Mouse (Mus musculus): ENCODE data around the gene Pex6. TPM values are rescaled to one million over a fixed set of nuclear protein-coding genes. Genes with fewer than 3 reads are reported as not detected.

The Pex6 gene
- polyA plus RNA-seq, 1 experiment = 43.4 TPM

DNA sequence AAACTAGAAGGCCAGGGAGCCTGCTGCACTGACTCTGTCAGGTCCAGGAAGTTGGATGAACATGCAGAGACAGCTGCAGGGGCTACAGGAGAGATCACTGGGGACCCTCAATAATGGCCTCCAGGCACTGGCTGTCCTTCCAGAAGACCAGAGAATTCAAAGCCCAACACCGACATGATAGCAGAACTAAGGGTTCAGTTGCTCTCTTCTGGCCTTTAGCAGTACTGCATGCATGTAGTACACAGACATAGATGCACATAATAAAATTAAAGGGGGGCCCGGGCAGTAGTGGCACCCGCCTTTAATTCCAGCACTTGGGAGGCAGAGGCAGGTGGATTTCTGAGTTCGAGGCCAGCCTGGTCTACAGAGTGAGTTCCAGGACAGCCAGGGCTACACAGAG, 59.8 kb downstream of the Pex6 start:
- TF ChIP-seq CTCF (IDR thresholded peaks at IDR 0.05; ENCODE audit: control insufficient read depth, insufficient read depth, insufficient replicate concordance, low read depth, low read length) = no peak
- no peak for TF ChIP-seq POLR2A (IDR thresholded peaks at IDR 0.05; ENCODE audit: control insufficient read depth, low read depth, low read length)
- H3K4me1 ChIP-seq (ENCODE audit: control insufficient read depth, insufficient read depth, low read length) = peaks cover 4% of the 10 kb centered on the region
- peaks cover 3% of the 10 kb centered on the region; the same call in 1 of the 2 replicates for H3K36me3 ChIP-seq (ENCODE audit: control insufficient read depth, insufficient read depth, low read length)
- H3K27ac ChIP-seq (ENCODE audit: control insufficient read depth, insufficient read depth, low read depth, low read length) = no peak overlapping the region
- no peak overlapping the region for H3K4me3 ChIP-seq (ENCODE audit: control insufficient read depth, low read depth, low read length)
- no peaks in the 10 kb centered on the region for H3K27me3 ChIP-seq (ENCODE audit: control insufficient read depth, insufficient read depth, low read length)

DNA sequence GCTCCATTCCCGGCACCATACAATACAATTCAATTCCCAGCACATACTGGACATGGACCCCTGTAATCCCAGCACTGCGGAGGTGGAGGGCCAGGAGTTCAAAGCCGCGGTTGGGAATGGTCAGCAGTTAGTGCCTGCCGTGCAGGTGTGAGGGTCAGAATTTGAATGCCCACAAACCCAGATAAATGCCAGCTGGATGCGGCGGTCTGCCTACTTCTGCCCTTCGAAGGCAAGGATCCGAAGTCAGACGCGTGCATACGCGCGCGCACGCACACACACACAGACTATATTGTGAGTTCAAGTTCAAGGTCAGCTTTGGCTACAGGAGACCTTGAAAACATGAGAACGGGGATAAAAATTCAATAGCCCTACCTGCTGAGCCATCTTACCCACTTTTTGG, 60.4 kb downstream of the Pex6 start:
- Histone ChIP-seq H3K27me3 (ENCODE audit: control insufficient read depth, insufficient read depth, low read length) (no peaks in the 10 kb centered on the region), H3K36me3 (ENCODE audit: control insufficient read depth, insufficient read depth, low read length) (peaks cover 4% of the 10 kb centered on the region; the same call in 1 of the 2 replicates), H3K4me1 (ENCODE audit: control insufficient read depth, insufficient read depth, low read length) (peaks cover 4% of the 10 kb centered on the region), H3K27ac (ENCODE audit: control insufficient read depth, insufficient read depth, low read depth, low read length) (no peak overlapping the region), H3K4me3 (ENCODE audit: control insufficient read depth, low read depth, low read length) (no peak overlapping the region)
- no peak for TF ChIP-seq POLR2A (IDR thresholded peaks at IDR 0.05; ENCODE audit: control insufficient read depth, low read depth, low read length)

DNA sequence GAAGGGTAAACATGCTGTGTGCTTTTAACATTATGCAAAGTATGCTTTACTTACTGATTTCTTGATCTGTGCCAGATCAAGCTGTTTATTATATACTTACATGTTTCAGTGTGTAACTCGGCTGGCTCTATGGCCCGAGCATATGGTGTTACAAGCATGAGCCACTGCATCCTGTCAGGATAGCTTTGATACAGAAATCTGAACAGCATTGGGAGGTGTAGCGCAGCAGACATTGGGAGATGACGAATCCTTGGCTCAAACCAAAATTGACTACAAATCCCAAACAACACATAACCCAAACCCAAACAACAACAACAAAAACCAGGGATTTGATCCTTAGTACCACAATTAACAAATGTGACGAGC, 60.8 kb downstream of the Pex6 start:
- Histone ChIP-seq H3K36me3 (ENCODE audit: control insufficient read depth, insufficient read depth, low read length) (peaks cover 4% of the 10 kb centered on the region; the same call in 1 of the 2 replicates), H3K4me3 (ENCODE audit: control insufficient read depth, low read depth, low read length) (peak overlapping the region; percentile 92), H3K27me3 (ENCODE audit: control insufficient read depth, insufficient read depth, low read length) (no peaks in the 10 kb centered on the region), H3K27ac (ENCODE audit: control insufficient read depth, insufficient read depth, low read depth, low read length) (peak overlapping the region; percentile 67), H3K4me1 (ENCODE audit: control insufficient read depth, insufficient read depth, low read length) (peaks cover 4% of the 10 kb centered on the region)
- TF ChIP-seq POLR2A (IDR thresholded peaks at IDR 0.05; ENCODE audit: control insufficient read depth, low read depth, low read length) = no peak
- TF ChIP-seq CTCF (IDR thresholded peaks at IDR 0.05; ENCODE audit: control insufficient read depth, insufficient read depth, insufficient replicate concordance, low read depth, low read length) = no peak

DNA sequence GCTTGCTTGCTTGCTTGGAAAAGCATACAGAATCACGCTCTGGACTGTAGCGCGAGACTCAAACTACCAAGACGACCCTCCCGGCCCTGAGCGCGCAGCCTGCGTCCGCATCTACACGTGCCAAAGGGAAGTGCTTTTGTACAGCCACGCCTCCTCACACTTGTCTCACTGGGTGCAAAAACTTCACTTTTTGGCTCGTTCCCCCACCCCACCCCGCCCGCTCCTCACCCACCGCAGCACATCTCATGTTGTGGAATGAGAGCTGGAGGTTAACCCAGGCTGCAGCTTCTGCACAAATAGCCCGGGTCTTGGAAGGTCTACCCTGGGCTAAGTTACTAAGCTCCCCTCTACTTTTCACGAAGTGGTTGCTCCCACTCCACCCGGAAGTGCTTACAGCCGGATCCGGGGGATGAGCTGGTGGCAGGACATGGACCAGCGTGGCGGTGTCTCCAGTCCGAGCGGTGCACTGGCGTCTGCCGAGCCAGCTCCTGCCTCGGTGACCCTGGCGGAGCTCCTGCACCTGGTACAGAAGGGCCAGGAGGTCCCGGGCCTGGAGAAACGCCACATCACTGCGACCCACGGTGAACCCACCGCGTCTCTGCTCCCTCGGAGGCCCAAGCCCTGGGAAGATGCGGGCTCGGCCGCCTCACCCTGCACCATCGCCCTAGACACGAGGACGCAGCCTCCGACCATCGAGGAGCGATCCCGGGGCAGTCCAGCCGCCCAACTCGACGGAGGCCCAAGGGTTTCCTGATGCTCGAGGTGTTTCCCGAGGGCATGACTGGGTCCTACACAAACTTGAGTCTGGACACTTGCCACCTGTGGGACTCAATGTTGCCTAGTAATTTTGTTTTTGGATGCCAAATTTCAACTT, 61.4 kb downstream of the Pex6 start, which contains the start of gene 2310039H08Rik:
2310039H08Rik (plus strand) TSS at position 232 of the 874 bp plus-strand sequence.
- Histone ChIP-seq H3K4me1 (ENCODE audit: control insufficient read depth, insufficient read depth, low read length) (peaks cover 4% of the 10 kb centered on the region), H3K36me3 (ENCODE audit: control insufficient read depth, insufficient read depth, low read length) (peaks cover 4% of the 10 kb centered on the region; the same call in 1 of the 2 replicates), H3K27me3 (ENCODE audit: control insufficient read depth, insufficient read depth, low read length) (no peaks in the 10 kb centered on the region), H3K4me3 (ENCODE audit: control insufficient read depth, low read depth, low read length) (peak within 1 kb of the TSS; percentile 92), H3K27ac (ENCODE audit: control insufficient read depth, insufficient read depth, low read depth, low read length) (peak within 1 kb of the TSS; percentile 87)
- TF ChIP-seq CTCF (IDR thresholded peaks at IDR 0.05; ENCODE audit: control insufficient read depth, insufficient read depth, insufficient replicate concordance, low read depth, low read length) (no peak), POLR2A (IDR thresholded peaks at IDR 0.05; ENCODE audit: control insufficient read depth, low read depth, low read length) (peak; percentile 86)

GRCm38 (mm10) chr17:46773278-46774130, 62.2 kb downstream of the Pex6 start:
- Histone ChIP-seq H3K27me3 (ENCODE audit: control insufficient read depth, insufficient read depth, low read length) (no peaks in the 10 kb centered on the region), H3K36me3 (ENCODE audit: control insufficient read depth, insufficient read depth, low read length) (peaks cover 6% of the 10 kb centered on the region; the same call in 1 of the 2 replicates), H3K27ac (ENCODE audit: control insufficient read depth, insufficient read depth, low read depth, low read length) (peak overlapping the region; percentile 87), H3K4me1 (ENCODE audit: control insufficient read depth, insufficient read depth, low read length) (peaks cover 4% of the 10 kb centered on the region), H3K4me3 (ENCODE audit: control insufficient read depth, low read depth, low read length) (peak overlapping the region; percentile 92)
- TF ChIP-seq POLR2A (IDR thresholded peaks at IDR 0.05; ENCODE audit: control insufficient read depth, low read depth, low read length) (no peak), CTCF (IDR thresholded peaks at IDR 0.05; ENCODE audit: control insufficient read depth, insufficient read depth, insufficient replicate concordance, low read depth, low read length) (no peak)

DNA sequence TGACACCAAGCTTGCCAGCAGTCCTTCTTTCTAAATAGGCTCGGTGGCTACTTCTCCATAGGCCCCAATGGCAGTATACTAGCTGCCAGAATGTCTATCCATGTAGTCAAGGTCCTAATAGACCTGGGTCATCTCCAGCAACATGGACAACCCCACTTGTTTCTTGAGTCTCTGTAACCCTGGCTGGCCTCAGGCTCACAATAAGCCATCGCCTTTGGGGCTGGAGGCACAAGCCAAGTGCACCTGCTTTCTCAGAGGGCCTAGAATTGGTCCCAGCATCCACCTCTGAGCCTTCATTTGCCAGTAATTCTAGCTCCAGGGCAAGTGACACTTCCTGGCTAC, 62.8 kb downstream of the Pex6 start:
- no peak for TF ChIP-seq POLR2A (IDR thresholded peaks at IDR 0.05; ENCODE audit: control insufficient read depth, low read depth, low read length)
- no peak for TF ChIP-seq CTCF (IDR thresholded peaks at IDR 0.05; ENCODE audit: control insufficient read depth, insufficient read depth, insufficient replicate concordance, low read depth, low read length)
- H3K27ac ChIP-seq (ENCODE audit: control insufficient read depth, insufficient read depth, low read depth, low read length) = no peak overlapping the region
- no peaks in the 10 kb centered on the region for H3K27me3 ChIP-seq (ENCODE audit: control insufficient read depth, insufficient read depth, low read length)
- H3K4me1 ChIP-seq (ENCODE audit: control insufficient read depth, insufficient read depth, low read length) = peaks cover 4% of the 10 kb centered on the region
- H3K4me3 ChIP-seq (ENCODE audit: control insufficient read depth, low read depth, low read length) = no peak overlapping the region
- H3K36me3 ChIP-seq (ENCODE audit: control insufficient read depth, insufficient read depth, low read length) = peaks cover 6% of the 10 kb centered on the region; the same call in 1 of the 2 replicates

GRCm38 (mm10) chr17:46775070-46775469, 63.8 kb downstream of the Pex6 start:
- H3K4me3 ChIP-seq (ENCODE audit: control insufficient read depth, low read depth, low read length) = no peak overlapping the region
- TF ChIP-seq POLR2A (IDR thresholded peaks at IDR 0.05; ENCODE audit: control insufficient read depth, low read depth, low read length) = no peak
- no peak for TF ChIP-seq CTCF (IDR thresholded peaks at IDR 0.05; ENCODE audit: control insufficient read depth, insufficient read depth, insufficient replicate concordance, low read depth, low read length)
- no peaks in the 10 kb centered on the region for H3K27me3 ChIP-seq (ENCODE audit: control insufficient read depth, insufficient read depth, low read length)
- H3K27ac ChIP-seq (ENCODE audit: control insufficient read depth, insufficient read depth, low read depth, low read length) = no peak overlapping the region
- peaks cover 6% of the 10 kb centered on the region; the same call in 1 of the 2 replicates for H3K36me3 ChIP-seq (ENCODE audit: control insufficient read depth, insufficient read depth, low read length)
- H3K4me1 ChIP-seq (ENCODE audit: control insufficient read depth, insufficient read depth, low read length) = peaks cover 4% of the 10 kb centered on the region

Other genes with a start within 250 kb of the Pex6 start
- gene Ttbk1, start 223.8 kb upstream of the Pex6 start, polyA plus RNA-seq (2012; rRNA removed) = 80.7 and 92.4 TPM in 2 replicates
- gene Dnph1, start 214.8 kb upstream of the Pex6 start, polyA plus RNA-seq (2012; rRNA removed) = 8.7 and 9.4 TPM in 2 replicates
- gene Cul9, start 165.1 kb upstream of the Pex6 start, polyA plus RNA-seq (2012; rRNA removed) = 20.5 and 22.4 TPM in 2 replicates
- gene Srf, start 155.3 kb upstream of the Pex6 start, polyA plus RNA-seq (2012; rRNA removed) = 96.2 and 106 TPM in 2 replicates
- gene Ptk7, start 82.0 kb upstream of the Pex6 start, polyA plus RNA-seq (2012; rRNA removed) = 3.1 and 3.2 TPM in 2 replicates
- 20.7 and 22.7 TPM in 2 replicates for gene Klc4, start 65.4 kb upstream of the Pex6 start, polyA plus RNA-seq (2012; rRNA removed)
- 25.5 and 33.7 TPM in 2 replicates for gene Mrpl2, start 65.2 kb upstream of the Pex6 start, polyA plus RNA-seq (2012; rRNA removed)
- gene Cul7, start 61.1 kb upstream of the Pex6 start, polyA plus RNA-seq (2012; rRNA removed) = 6.7 and 7.6 TPM in 2 replicates
- gene Rrp36, start 37.1 kb upstream of the Pex6 start, polyA plus RNA-seq (2012; rRNA removed) = 11.2 and 12.5 TPM in 2 replicates
- gene Mea1, start 32.7 kb upstream of the Pex6 start, polyA plus RNA-seq (2012; rRNA removed) = 1,562 and 1,699 TPM in 2 replicates
- gene Klhdc3, start 30.5 kb upstream of the Pex6 start, polyA plus RNA-seq (2012; rRNA removed) = 626 and 644 TPM in 2 replicates
- gene Ppp2r5d, start 6.4 kb upstream of the Pex6 start, polyA plus RNA-seq (2012; rRNA removed) = 12.4 and 12.9 TPM in 2 replicates
- gene Gnmt, start 17.7 kb downstream of the Pex6 start, polyA plus RNA-seq (2012; rRNA removed) = 2.3 and 3.7 TPM in 2 replicates
- 18.9 and 20.6 TPM in 2 replicates for gene Cnpy3, start 40.8 kb downstream of the Pex6 start, polyA plus RNA-seq (2012; rRNA removed)
- gene Ptcra, start 52.2 kb downstream of the Pex6 start, polyA plus RNA-seq (2012; rRNA removed) = 0.18 and 0.23 TPM in 2 replicates
- 86.6 and 89.2 TPM in 2 replicates for gene 2310039H08Rik, start 61.2 kb downstream of the Pex6 start, polyA plus RNA-seq (2012; rRNA removed)
- gene Rpl7l1, start 71.2 kb downstream of the Pex6 start, polyA plus RNA-seq (2012; rRNA removed) = 13.3 and 14.1 TPM in 2 replicates
- gene Bicral, start 147.0 kb downstream of the Pex6 start, polyA plus RNA-seq (2012; rRNA removed) = 11.0 and 13.2 TPM in 2 replicates
- 54.5 and 61.3 TPM in 2 replicates for gene Tbcc, start 179.2 kb downstream of the Pex6 start, polyA plus RNA-seq (2012; rRNA removed)
- 2.0 and 2.9 TPM in 2 replicates for gene Prph2, start 199.0 kb downstream of the Pex6 start, polyA plus RNA-seq (2012; rRNA removed)